Comparison of ENCODE assay signal across 13 mouse cellular contexts in the genomic region with DNA sequence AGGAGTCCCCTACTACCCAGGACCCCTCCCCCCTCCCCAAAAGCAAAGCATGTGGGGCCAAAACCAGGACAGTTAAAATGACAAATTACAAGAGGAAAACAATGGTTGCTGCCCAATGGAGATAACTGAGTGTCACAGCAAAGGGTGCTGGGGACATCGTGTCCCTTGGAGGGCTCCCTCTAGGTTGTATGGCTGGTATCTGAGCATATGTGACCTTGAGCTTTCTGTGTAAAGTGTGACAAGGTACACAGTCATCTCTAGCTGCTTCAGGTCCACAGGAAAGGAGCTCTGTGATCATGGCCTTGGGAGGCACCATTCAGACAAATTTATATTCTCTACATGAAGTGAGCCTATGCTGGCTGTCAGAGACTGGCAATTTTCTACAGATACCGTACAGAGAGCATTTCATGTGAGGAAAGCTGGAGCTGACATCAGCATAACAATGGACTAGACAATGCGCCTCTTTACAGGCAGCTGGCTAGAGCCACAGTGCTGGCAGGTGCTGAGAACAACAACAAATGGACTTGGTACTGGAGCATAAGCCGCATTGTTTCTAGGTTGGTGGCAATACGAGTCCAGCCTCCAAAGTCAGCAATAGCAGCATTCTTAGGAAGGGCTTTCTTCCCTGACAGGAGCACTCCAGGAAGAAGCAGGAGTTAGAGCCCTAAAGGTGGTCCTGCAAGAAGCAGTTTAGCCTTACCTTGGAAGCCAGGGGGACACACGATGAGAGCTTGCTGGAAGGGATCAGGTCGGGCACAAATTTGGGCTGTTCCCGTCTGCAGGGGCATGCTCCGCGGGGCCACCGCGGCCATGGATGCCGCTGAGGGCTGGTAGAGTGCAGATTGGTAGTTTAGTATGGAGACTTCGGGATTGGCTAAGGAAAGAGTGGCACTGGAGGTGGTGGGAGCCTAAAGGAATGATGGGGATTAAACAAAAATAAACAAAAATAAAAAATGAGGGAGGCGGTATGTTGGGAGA.
DNase-seq lines count a peak whose midpoint lies in the region; ATAC-seq and TF ChIP-seq lines count a peak whose summit lies in the region.
"Had no signal": no experiment of that assay in that cellular context is flagged by ENCODE, and none has a peak within 500 bp of the region (broad histone marks: within the 10 kb centered on the region; RNA-seq: fewer than 3 reads in every experiment).

No protein-coding gene starts in this region.

- no peak for TF ChIP-seq POLR2A in cortical plate, adult 2 months (IDR thresholded peaks at IDR 0.05; ENCODE audit: extremely low read depth, insufficient read depth, low read length)

- no peak overlapping the region for H3K9ac ChIP-seq in hindbrain, embryonic 16.5 days (ENCODE audit: low read depth, low read length)
- H3K9ac ChIP-seq in neural tube, embryonic 13.5 days, result no peak overlapping the region
- H3K9ac ChIP-seq: liver, embryonic 14.5 days had no signal

- no peak overlapping the region for H3K4me3 ChIP-seq in cortical plate, adult 2 months (ENCODE audit: insufficient read depth, low read length)
- no peak overlapping the region for H3K4me3 ChIP-seq in hindbrain, embryonic 16.5 days (ENCODE audit: low read length)
- H3K4me3 ChIP-seq in neural tube, embryonic 13.5 days, result no peak overlapping the region
- H3K4me3 ChIP-seq: embryonic facial prominence, embryonic 10.5 days had no signal

- H3K4me1 ChIP-seq in cortical plate, adult 2 months (ENCODE audit: control insufficient read depth, insufficient read depth, low read length), result no peaks in the 10 kb centered on the region; the same call in 1 of the 2 replicates
- H3K4me1 ChIP-seq in hindbrain, embryonic 16.5 days (ENCODE audit: control insufficient read depth, insufficient read depth, low read depth, low read length), result peaks cover 4% of the 10 kb centered on the region
- H3K4me1 ChIP-seq in neural tube, embryonic 13.5 days (replicated peaks), result peaks cover 17% of the 10 kb centered on the region; the same call in 1 of the 2 replicates
- H3K4me1 ChIP-seq: embryonic facial prominence, embryonic 10.5 days had no signal

- intact Hi-C loops in left cerebral cortex, postnatal 10 days (cut with DNase I), result no loop called here

- no peak overlapping the region for H3K4me2 ChIP-seq in hindbrain, embryonic 16.5 days (ENCODE audit: low read length)
- H3K4me2 ChIP-seq in neural tube, embryonic 13.5 days, result no peak overlapping the region

- TF ChIP-seq CTCF in cortical plate, adult 2 months (IDR thresholded peaks at IDR 0.05; ENCODE audit: extremely low read depth, insufficient read depth, low read length), result no peak

- 67% methylated on average over 15 of the region's 15 CpGs for WGBS in hindbrain, embryonic 16.5 days
- WGBS in neural tube, embryonic 13.5 days, result 66% methylated on average over 15 of the region's 15 CpGs

- no peaks in the 10 kb centered on the region for H3K27me3 ChIP-seq in hindbrain, embryonic 16.5 days (replicated peaks; ENCODE audit: control insufficient read depth, insufficient read depth, low read length)
- H3K27me3 ChIP-seq in neural tube, embryonic 13.5 days, result no peaks in the 10 kb centered on the region

- peaks cover 10% of the 10 kb centered on the region; the same call in 1 of the 2 replicates for H3K36me3 ChIP-seq in hindbrain, embryonic 16.5 days (ENCODE audit: control insufficient read depth, insufficient read depth, low read length)
- peaks cover 73% of the 10 kb centered on the region for H3K36me3 ChIP-seq in neural tube, embryonic 13.5 days

- H3K9me3 ChIP-seq in hindbrain, embryonic 16.5 days (ENCODE audit: control insufficient read depth, low read length), result no peaks in the 10 kb centered on the region
- H3K9me3 ChIP-seq in neural tube, embryonic 13.5 days, result no peaks in the 10 kb centered on the region
- H3K9me3 ChIP-seq: embryonic facial prominence, embryonic 10.5 days had no signal

- DNase-seq in left cerebral cortex, adult 11 months (ENCODE audit: low spot score), result peak; percentile 70
- no peak for DNase-seq in left cerebral cortex, postnatal 10 days (ENCODE audit: extremely low spot score in 1 of 2, low spot score in 2 of 2)
- DNase-seq in spleen, postnatal 10 days (ENCODE audit: low spot score in 2 of 2), result no peak
- DNase-seq in thymus, postnatal 10 days (ENCODE audit: low spot score in 2 of 2), result no peak
- no peak for DNase-seq in embryo, embryonic 10.5 days (ENCODE audit: low spot score)
- DNase-seq: kidney, postnatal 4 days; right cerebral cortex, postnatal 25 days; thymus, adult 2 months had no signal

- peak; percentile 72 for ATAC-seq in hindbrain, embryonic 16.5 days
- peak; percentile 61; the same call in 1 of the 2 replicates for ATAC-seq in neural tube, embryonic 13.5 days (ENCODE audit: low read depth)

- peak overlapping the region; percentile 71 for H3K27ac ChIP-seq in cortical plate, adult 2 months (ENCODE audit: insufficient read depth, low read length)
- peak overlapping the region; percentile 55 for H3K27ac ChIP-seq in hindbrain, embryonic 16.5 days (ENCODE audit: low read depth, low read length)
- peak overlapping the region; percentile 53 for H3K27ac ChIP-seq in neural tube, embryonic 13.5 days (replicated peaks)
- H3K27ac ChIP-seq: embryonic facial prominence, embryonic 10.5 days; liver, embryonic 14.5 days had no signal
